Mouse (Mus musculus) megakaryocyte-erythroid progenitor cell, adult 5-6 weeks (primary cell): ENCODE measurements around the gene Mphosph8. TPM values are rescaled to one million over a fixed set of nuclear protein-coding genes. Genes with fewer than 3 reads are reported as not detected.

ENCODE experiments used
- ATAC-seq: replicated peaks from 2 replicates; pipeline ENCODE4 v1.8.0; 2016; ENCODE audit warnings: mild to moderate bottlenecking, inconsistent platforms; ENCODE audit not compliant: severe bottlenecking, poor library complexity, low FRiP score, low TSS enrichment
- total RNA-seq, 2 experiments: library from RNA; stranded (forward) in 1 of 2; stranded (reverse) in 1 of 2; fragments of 200-1000, 215-1000 nt in 1 of 2; fragments of >200 nt in 1 of 2; fragmentation: Nextera tagmentation in 1 of 2; gene quantifications; 2 replicates each; pipeline ENCODE4 v1.2.3; 2014 to 2017

Mphosph8 gene
- 27.6 and 34.2 TPM in 2 replicates for total RNA-seq (2014; fragmentation: Nextera tagmentation)
- 34.1 and 34.7 TPM in 2 replicates for total RNA-seq (2017)

- peak; percentile 99 for ATAC-seq
Measured at GRCm38 (mm10) chr14:56667969-56668802, at the start of gene Mphosph8. Gene Mphosph8, plus strand, starts transcription at chr14:56668248.

DNA sequence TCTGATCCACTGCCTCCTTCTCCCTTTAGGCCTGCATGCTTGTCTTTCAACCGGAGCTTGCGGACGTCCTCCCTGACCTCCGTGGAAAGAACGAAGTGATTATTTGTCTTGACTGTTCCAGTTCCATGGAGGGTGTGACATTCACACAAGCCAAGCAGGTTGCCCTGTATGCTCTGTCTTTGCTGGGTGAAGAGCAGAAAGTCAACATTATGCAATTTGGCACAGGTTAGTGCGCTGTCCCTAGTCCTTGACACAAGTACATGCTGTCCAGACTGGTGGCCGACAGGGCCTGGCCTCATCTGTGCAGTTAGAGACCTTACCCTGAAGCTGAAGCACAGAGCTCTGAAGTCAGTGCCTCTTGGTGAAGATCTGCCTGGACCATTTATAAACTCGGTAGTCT, 47.6 kb upstream of the Mphosph8 start:
- ATAC-seq: no peak

DNA sequence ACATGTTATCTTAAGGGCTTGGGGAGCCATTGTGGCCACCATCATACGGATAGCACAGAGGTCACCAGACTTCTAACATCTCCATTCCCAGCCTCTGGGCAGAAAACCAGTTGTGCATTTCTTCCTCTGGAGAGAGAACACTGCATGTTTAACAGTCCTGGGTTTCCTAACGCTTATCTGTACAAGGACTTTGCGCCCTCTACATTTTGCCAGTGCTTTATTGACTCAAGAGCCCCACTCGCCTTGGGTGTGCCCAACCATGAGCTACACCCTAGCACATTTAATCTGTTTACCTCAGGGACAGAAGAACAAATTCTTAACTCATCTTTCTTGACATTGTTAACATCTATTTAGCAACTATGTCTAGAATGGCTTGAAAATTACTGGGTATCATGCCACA, 41.8 kb upstream of the Mphosph8 start:
- ATAC-seq: no peak

- no peak for ATAC-seq
Measured at GRCm38 (mm10) chr14:56628336-56628735, 39.7 kb upstream of the Mphosph8 start.

DNA sequence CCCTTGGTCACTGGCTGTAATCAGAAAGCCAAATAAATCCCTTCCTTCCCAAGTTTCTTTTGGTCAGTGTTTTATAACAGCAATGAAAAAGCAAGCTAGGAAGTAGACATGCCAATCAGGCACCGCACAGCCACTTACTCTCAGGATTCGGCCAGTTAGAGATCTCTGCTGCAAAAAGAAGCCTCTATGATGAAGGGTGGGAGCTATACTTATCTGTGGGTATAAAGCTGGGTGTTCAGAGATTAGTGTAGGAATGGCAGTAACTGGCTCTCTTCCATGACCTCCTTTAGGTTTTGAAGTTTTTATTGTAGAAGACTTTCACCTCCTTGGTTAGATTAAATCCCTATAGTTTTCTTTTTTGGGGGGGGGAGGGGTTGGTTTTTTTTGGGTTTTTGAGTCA, 36.9 kb upstream of the Mphosph8 start:
- ATAC-seq: peak; percentile 63; the same call in 1 of the 2 replicates

GRCm38 (mm10) chr14:56647206-56647605, 20.8 kb upstream of the Mphosph8 start:
- no peak for ATAC-seq

DNA sequence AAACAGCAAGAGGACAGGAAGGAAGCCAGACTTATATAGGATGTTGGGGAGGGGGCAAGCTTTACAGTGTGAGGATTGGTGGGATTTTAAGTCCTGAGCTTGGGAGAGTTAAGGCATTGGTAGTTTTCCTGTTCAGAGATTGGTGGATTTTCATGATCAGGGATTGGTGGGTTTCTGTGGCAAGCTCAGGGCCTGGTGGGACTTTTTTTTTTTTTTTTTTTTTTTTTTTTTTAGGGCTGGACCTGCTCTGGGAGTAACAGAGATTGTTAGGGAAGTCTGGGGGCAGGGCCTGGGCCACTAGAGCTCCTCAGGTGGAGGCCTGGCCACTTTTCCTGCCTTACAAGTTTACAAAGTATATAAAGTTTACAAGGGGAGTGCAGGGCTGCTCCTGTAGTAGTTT, 18.6 kb upstream of the Mphosph8 start:
- ATAC-seq: no peak

- ATAC-seq: no peak
Measured at GRCm38 (mm10) chr14:56665651-56666050, 2.4 kb upstream of the Mphosph8 start.

DNA sequence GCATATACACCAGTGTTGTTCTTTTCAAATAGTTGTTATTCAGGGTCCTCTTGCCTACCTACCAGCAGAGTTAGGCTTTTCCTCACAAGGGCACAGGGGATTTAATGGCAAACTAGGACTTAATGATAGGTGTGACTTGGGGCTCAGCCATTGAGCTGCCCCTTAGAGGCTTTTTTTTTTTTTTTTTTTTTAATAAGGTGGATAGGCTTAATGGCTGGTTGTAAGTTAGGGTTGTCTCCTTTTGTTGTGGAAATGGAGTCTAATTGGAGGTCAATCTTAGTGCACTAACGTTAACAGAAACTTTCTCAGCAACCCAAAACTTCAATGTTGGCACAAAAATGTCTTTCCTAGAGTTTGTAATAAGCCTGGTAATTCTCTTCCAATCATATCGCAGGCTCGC, 1.1 kb upstream of the Mphosph8 start:
- no peak for ATAC-seq

DNA sequence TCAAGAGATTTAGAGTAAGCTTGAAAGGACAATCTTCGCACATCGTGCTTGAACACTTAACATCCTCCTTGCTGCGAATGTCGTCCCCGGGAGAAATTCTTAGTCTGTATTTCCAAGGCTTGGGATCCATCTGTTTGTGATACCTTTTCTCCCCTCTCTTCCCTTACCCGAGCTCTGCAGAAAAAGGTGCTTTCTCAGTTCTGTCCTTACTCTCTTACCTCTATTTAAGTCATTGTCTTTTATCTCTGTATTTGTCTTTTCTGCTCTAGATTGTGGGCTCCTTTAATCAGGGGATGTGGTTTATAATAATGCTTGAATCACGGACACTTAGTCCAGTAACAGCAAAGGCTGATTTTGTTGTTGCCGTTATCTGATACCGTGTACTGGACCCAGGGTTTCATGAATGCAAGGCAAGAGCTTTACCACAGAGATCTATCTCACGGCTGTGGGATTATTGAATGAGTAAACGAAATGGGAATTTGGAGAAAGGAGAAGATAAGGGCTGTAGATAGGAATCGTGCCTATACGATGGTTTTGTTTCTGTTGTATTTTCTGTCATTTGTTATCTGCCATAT, 1.1 kb downstream of the Mphosph8 start:
- no peak; the same call in 1 of the 2 replicates for ATAC-seq

DNA sequence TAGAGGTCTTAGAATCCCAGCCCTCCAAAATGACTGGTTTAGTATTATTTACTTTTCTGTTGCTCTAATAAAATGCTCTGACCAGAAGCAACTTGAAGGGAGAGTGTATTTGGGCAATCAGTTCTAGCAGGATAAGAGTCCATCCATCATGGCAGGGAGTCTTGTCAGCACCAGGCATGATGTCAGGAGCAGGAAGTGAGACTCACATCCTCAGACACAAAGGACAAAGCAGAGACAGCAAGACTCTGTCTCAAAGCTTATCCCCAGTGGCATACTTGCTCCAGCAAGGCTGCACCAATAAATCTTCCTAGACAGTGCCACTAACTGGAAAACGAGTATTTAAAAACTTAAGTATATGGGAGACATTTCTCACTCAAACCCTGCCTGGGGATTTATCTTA, 17.4 kb downstream of the Mphosph8 start:
- no peak for ATAC-seq

DNA sequence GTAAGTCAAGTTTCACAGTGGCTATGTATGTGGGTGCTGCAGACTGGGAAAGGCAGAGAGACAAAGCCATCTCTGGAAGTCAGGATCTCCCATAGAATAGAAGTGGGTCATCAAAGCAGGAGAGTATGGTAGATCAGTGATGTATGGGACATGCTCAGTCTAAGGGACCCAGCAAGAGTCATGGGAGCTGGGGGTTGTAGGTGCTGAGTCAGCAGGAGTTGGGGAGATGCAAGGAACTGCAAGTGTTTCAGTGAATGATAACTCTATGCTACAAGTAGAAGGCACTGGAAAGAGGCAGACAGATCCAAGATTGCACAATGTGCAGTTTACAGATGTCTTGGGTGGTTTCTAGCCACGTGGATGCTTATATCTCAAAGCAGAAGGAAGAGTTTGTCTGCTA, 21.1 kb downstream of the Mphosph8 start:
- ATAC-seq: 0 out of 2 replicates have a peak, but pooled peaks have one; percentile 27

GRCm38 (mm10) chr14:56689766-56690165, 21.7 kb downstream of the Mphosph8 start:
- ATAC-seq: no peak

DNA sequence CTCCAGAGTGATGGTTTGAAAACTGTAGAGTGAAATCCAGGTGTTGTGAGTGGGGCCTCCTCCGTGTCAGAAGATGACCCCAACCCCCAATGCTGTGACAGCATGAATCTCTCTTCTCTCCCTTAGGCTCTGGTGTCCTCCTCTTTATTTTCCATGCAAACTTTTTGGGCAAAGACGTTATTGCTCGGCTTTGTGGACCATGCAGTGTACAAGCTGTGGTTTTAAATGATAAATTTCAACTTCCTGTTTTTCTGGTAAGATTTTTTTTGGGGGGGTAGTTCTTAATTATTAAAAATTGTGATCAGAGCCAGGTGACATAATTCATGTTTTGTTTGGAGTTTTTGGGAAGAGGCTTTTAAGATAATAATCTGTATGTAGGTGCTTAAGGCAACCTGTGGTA, 27.4 kb downstream of the Mphosph8 start:
- ATAC-seq: no peak

- ATAC-seq: no peak
Measured at GRCm38 (mm10) chr14:56697836-56698235, 29.8 kb downstream of the Mphosph8 start.

DNA sequence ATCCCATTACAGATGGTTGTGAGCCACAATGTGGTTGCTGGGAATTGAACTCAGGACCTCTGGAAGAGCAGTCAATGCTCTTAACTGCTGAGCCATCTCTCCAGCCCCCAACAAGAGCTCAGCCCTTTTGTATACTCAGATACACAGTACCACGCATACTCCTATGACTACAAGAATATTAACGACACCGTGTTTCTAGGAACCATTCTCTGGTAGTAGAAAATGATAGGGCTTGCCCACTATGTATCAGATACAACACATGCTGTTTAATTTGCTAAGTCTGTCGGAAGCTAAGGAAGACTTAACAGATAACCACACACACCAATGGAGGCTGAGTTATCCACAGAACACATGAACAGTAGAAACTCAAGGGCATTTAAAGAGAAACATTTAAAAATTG, 34.6 kb downstream of the Mphosph8 start:
- peak; percentile 85 for ATAC-seq

- no peak for ATAC-seq
Measured at GRCm38 (mm10) chr14:56705687-56706086, 37.6 kb downstream of the Mphosph8 start.

GRCm38 (mm10) chr14:56726493-56726892, 58.4 kb downstream of the Mphosph8 start:
- no peak for ATAC-seq

- no peak for ATAC-seq
Measured at GRCm38 (mm10) chr14:56740175-56740574, 72.1 kb downstream of the Mphosph8 start.
